Mouse (Mus musculus) intestine, postnatal 0 days (tissue): ENCODE measurements around the gene Sec22b. TPM values are rescaled to one million over a fixed set of nuclear protein-coding genes. Genes with fewer than 3 reads are reported as not detected.

Experiments used
- ATAC-seq: fragments of 200-750 bp; cut with Nextera tagmentation; 2 replicates; pipeline ENCODE4 v1.8.0; 2017; ENCODE audit warnings: mild to moderate bottlenecking, moderate TSS enrichment, moderate library complexity
- H3K27ac ChIP-seq: fragments of 300-500 bp; sonication (generic); 2 replicates; pipeline ENCODE4 v1.5.1; 2014; ENCODE audit warnings: mild to moderate bottlenecking, low read depth, low read length, moderate library complexity
- H3K27me3 ChIP-seq: fragments of 300-500 bp; sonication (generic); replicated peaks from 2 replicates; pipeline ENCODE4 v1.6.1; 2014; ENCODE audit warnings: low read length, mixed read lengths; ENCODE audit not compliant: control insufficient read depth, insufficient read depth
- H3K36me3 ChIP-seq: fragments of 300-500 bp; sonication (generic); 2 replicates; pipeline ENCODE4 v1.6.1; 2014; ENCODE audit warnings: mild to moderate bottlenecking, moderate library complexity; ENCODE audit not compliant: control insufficient read depth, insufficient read depth
- H3K4me1 ChIP-seq: fragments of 300-500 bp; sonication (generic); replicated peaks from 2 replicates; pipeline ENCODE4 v1.6.1; 2014; ENCODE audit warnings: antibody characterized with exemption, low read length, mixed read lengths; ENCODE audit not compliant: control insufficient read depth, insufficient read depth
- H3K4me2 ChIP-seq: fragments of 300-500 bp; sonication (generic); replicated peaks from 2 replicates; pipeline ENCODE4 v1.6.1; 2014; ENCODE audit warnings: low read depth, mild to moderate bottlenecking, moderate library complexity
- H3K4me3 ChIP-seq: fragments of 300-500 bp; sonication (generic); 2 replicates; pipeline ENCODE4 v1.5.1; 2014; ENCODE audit warnings: low read depth, low read length
- H3K9ac ChIP-seq: fragments of 300-500 bp; sonication (generic); 2 replicates; pipeline ENCODE4 v1.6.1; 2014; ENCODE audit warnings: mild to moderate bottlenecking, low read depth, low read length
- H3K9me3 ChIP-seq: fragments of 300-500 bp; sonication (generic); 2 replicates; pipeline ENCODE4 v1.6.1; 2016; ENCODE audit warnings: mixed run types; ENCODE audit not compliant: control insufficient read depth
- CTCF ChIP-seq: sonication (generic); IDR thresholded peaks from 2 replicates; pipeline ENCODE4 v1.5.1; 2016; ENCODE audit warnings: low read depth, mild to moderate bottlenecking, control low read depth, antibody characterized with exemption, moderate library complexity
- WGBS: fragments of 180-500 bp; shearing (Covaris S2); extraction: QIAGEN DNeasy Blood & Tissue Kit; methylation state at CpG from one replicate; pipeline ENCODE4 v1.1.7; 2014; 5-methylcytosine and 5-hydroxymethylcytosine counted together
- polyA plus RNA-seq: library from polyadenylated mRNA; unstranded; fragments of >200 nt; fragmentation: Nextera tagmentation; extraction: Ambion mirVana; gene quantifications from 2 replicates; pipeline ENCODE4 v1.2.1, GENCODE M21; 2015

Sec22b gene
- polyA plus RNA-seq, 1 experiment from 2014 or later, result 228 TPM

DNA sequence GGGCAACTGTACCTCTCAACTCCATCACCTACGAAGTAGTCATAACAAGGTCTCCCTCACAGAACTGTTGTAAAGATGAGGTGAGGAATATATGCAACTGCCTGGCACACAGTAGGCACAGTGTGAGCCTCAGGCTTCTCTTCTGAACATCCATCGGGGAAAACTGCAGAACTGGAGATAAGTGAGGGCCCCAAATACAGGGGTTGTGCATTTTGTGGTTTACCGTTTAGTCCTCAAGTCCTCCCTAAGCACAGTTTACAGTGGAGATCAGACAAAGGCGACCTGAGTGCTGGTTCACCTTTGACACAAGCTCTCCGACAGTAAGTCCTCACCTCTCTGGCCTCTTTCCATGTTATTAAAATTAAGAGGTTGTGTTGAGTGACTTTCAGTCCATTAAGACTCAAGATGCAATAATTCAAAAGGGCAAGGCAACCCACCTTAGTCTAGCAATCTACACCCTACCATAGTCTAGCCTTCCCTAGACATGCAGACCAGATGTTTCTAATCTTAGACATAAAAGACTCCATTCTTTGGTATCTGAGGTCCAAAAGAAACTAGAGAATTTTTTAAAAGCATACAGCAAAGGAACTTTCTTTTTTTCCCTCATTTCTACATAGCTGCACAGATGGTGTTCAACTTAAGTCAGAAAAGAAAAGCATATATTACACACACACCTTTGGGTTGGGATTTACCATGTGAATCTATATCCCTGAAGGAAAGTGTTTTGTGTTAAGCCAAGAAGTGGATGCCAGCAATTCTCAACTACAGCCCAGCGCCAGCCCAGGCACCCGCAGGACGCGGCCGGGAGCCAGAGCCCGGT, 40.7 kb downstream of the Sec22b start:
- Histone ChIP-seq H3K36me3 (no peaks in the 10 kb centered on the region), H3K4me3 (no peak overlapping the region), H3K27me3 (no peaks in the 10 kb centered on the region), H3K27ac (no peak overlapping the region), H3K4me2 (peak overlapping the region; percentile 41; the same call in 1 of the 2 replicates), H3K9me3 (no peaks in the 10 kb centered on the region), H3K9ac (no peak overlapping the region), H3K4me1 (no peaks in the 10 kb centered on the region)
- no peak for TF ChIP-seq CTCF
- WGBS, result 81% methylated on average over 11 of the region's 11 CpGs
- ATAC-seq, result no peak

DNA sequence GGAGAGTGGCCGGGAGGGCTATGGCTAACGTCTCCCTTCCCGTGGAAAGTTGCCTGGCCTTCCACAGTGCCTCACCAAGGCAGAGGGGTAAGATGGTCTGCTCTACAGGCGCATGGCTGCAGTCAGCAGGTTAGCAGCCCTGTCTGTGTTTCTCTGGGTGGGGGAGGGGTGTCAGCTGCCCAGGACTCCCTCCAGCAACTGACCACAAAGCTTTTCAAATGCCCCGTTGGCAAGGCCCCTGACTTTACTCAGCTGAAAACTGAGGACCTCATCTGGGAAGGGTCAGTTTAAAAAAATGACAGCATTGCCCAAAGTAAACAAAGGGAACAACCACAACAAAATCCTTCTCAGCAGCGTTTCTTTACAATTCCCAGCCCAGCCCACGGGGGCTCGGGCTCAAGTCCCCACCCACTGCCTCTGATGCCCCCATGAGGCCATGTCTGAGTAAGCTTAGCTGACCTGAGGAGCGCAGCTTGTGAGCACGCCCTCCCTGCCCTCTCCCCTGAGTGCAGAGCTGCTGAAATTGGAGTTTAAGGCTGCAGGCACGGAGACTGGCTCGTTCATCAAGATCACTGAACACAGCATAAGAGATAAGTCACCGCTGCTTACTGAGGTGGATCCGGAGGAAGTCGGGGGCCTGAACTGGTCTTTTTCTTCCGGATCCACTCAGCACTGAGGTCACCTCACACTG, 41.4 kb downstream of the Sec22b start:
- Histone ChIP-seq H3K4me2 (peak overlapping the region; percentile 41), H3K4me1 (no peaks in the 10 kb centered on the region), H3K36me3 (no peaks in the 10 kb centered on the region), H3K27me3 (no peaks in the 10 kb centered on the region), H3K4me3 (no peak overlapping the region), H3K27ac (no peak overlapping the region), H3K9me3 (no peaks in the 10 kb centered on the region), H3K9ac (no peak overlapping the region)
- TF ChIP-seq CTCF, result peak; percentile 10; the same call in 1 of the 2 replicates
- no peak for ATAC-seq
- 31% methylated on average over 16 of the region's 16 CpGs for WGBS

DNA sequence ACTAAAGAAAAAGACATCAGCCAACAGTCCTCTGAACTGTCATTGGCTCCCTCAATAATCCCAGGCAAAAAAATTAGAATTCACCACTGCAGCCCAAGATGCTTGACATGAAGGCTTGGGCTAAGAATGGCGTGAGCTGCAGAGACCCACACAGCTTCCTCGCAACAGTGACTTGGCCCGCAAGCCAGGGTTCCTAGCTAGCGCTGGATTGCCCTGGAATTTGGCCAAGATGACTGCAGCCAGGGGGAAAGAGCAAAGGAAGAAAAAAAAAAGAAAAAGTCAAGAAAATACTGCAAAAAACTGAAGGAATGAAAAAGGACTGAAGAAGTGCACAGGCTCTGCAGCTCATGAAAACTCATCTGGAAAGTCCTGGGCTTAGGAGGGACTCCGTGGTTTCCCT, 43.5 kb downstream of the Sec22b start:
- H3K27ac ChIP-seq, result no peak overlapping the region
- no peak for ATAC-seq
- H3K27me3 ChIP-seq, result no peaks in the 10 kb centered on the region
- no peaks in the 10 kb centered on the region for H3K4me1 ChIP-seq
- WGBS, result 59% methylated on average over 5 of the region's 5 CpGs
- no peak overlapping the region for H3K9ac ChIP-seq
- no peak overlapping the region for H3K4me3 ChIP-seq
- no peaks in the 10 kb centered on the region for H3K9me3 ChIP-seq
- no peak overlapping the region for H3K4me2 ChIP-seq
- TF ChIP-seq CTCF, result no peak
- no peaks in the 10 kb centered on the region for H3K36me3 ChIP-seq

DNA sequence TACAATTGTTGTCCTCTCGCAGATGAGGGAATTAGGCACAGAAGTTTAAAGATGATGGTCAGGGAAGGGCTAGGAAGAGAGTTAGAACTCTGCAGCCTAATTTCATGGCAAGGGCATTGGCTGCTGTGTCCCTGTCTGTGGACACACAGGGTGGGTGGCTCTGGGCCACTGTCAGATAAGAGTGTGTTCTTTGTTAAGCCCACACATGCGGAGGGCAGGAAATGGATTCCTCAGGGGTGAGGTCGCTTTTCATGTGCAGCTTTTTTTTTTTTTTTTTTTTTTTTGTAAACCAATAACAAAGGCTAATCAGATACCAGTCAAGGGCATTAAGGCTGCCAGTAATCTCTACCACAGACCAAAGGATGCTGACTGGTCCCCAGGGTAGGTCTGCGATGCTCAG, 45.4 kb downstream of the Sec22b start:
- TF ChIP-seq CTCF, result no peak
- H3K4me2 ChIP-seq, result no peak overlapping the region
- H3K4me1 ChIP-seq, result no peaks in the 10 kb centered on the region
- no peak for ATAC-seq
- no peak overlapping the region for H3K27ac ChIP-seq
- H3K9me3 ChIP-seq, result no peaks in the 10 kb centered on the region
- no peak overlapping the region for H3K9ac ChIP-seq
- H3K36me3 ChIP-seq, result no peaks in the 10 kb centered on the region
- H3K4me3 ChIP-seq, result no peak overlapping the region
- WGBS, result 50% methylated on average over 4 of the region's 4 CpGs
- no peaks in the 10 kb centered on the region for H3K27me3 ChIP-seq

DNA sequence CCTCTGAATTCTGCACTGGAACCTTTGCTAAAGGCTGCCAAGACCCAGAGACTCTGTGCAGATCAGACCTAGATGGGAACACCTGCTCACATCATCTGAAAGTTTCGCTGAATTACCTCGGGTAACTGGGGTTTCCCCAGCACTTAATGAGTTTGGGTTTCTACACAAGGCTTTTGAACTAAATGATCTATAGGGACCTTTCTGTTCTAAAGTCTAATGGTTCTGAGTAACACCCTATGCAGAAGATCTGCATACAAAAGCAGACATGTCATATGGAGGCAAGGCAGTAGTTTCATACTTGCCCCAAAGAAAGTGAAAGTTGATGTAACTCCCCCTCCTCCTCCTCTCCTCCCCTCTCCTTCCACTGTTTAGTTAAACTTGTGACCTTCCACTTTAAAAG, 47.5 kb downstream of the Sec22b start:
- Histone ChIP-seq H3K27me3 (no peaks in the 10 kb centered on the region), H3K4me2 (no peak overlapping the region), H3K4me1 (no peaks in the 10 kb centered on the region), H3K9ac (no peak overlapping the region), H3K4me3 (no peak overlapping the region), H3K27ac (no peak overlapping the region), H3K9me3 (no peaks in the 10 kb centered on the region), H3K36me3 (no peaks in the 10 kb centered on the region)
- 88% methylated on average over 2 of the region's 2 CpGs for WGBS
- no peak for TF ChIP-seq CTCF
- ATAC-seq, result no peak

DNA sequence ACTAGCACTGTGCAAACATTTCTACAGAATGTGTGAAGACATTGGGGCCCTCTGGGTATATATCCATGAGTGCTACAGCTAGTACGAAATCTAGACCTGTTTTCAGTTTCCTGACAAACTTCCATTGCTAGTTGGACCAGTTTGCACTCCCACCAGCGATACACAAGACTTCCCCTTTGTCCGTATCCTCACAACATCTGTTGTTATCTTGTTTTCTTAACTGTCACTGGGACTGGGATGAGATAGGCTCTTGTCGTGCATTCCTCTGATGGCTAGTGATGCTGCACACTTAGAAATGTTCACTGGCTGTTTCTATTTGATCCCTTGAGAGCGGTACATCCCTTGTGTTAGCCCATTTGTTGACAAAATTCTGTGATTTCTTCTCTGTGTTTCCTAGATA, 49.0 kb downstream of the Sec22b start:
- H3K4me1 ChIP-seq, result no peaks in the 10 kb centered on the region
- WGBS, result 54% methylated on average over 5 of the region's 5 CpGs
- H3K9ac ChIP-seq, result no peak overlapping the region
- H3K4me3 ChIP-seq, result no peak overlapping the region
- ATAC-seq, result no peak
- TF ChIP-seq CTCF, result no peak
- H3K27me3 ChIP-seq, result no peaks in the 10 kb centered on the region
- H3K4me2 ChIP-seq, result no peak overlapping the region
- H3K36me3 ChIP-seq, result no peaks in the 10 kb centered on the region
- 0 out of 2 replicates have a peak, but pooled peaks cover 6% of the 10 kb centered on the region for H3K9me3 ChIP-seq
- H3K27ac ChIP-seq, result no peak overlapping the region
